Mouse (Mus musculus): ENCODE measurements around the gene Samd5.
A peak's percentile ranks its signal among the peaks of the same experiment; 100 is the strongest.

Samd5 gene

GRCm38 (mm10) chr10:9674561-9675521, at the start of gene Samd5:
Samd5 (minus strand) TSS chr10:9675208.
- ATAC-seq (ENCODE audit: low TSS enrichment): peak; percentile 80

- ATAC-seq (ENCODE audit: low TSS enrichment): no peak
Measured at GRCm38 (mm10) chr10:9722519-9723303, 47.7 kb upstream of the Samd5 start.

- no peak for ATAC-seq (ENCODE audit: low TSS enrichment)
Measured at GRCm38 (mm10) chr10:9720027-9720426, 45.0 kb upstream of the Samd5 start.

GRCm38 (mm10) chr10:9718086-9718485, 43.1 kb upstream of the Samd5 start:
- no peak for ATAC-seq (ENCODE audit: low TSS enrichment)

GRCm38 (mm10) chr10:9704956-9705355, 29.9 kb upstream of the Samd5 start:
- ATAC-seq (ENCODE audit: low TSS enrichment): no peak

- ATAC-seq (ENCODE audit: low TSS enrichment): no peak
Measured at GRCm38 (mm10) chr10:9699071-9699761, 24.2 kb upstream of the Samd5 start.

GRCm38 (mm10) chr10:9698141-9698540, 23.1 kb upstream of the Samd5 start:
- no peak for ATAC-seq (ENCODE audit: low TSS enrichment)

- no peak for ATAC-seq (ENCODE audit: low TSS enrichment)
Measured at GRCm38 (mm10) chr10:9696543-9697141, 21.6 kb upstream of the Samd5 start.

DNA sequence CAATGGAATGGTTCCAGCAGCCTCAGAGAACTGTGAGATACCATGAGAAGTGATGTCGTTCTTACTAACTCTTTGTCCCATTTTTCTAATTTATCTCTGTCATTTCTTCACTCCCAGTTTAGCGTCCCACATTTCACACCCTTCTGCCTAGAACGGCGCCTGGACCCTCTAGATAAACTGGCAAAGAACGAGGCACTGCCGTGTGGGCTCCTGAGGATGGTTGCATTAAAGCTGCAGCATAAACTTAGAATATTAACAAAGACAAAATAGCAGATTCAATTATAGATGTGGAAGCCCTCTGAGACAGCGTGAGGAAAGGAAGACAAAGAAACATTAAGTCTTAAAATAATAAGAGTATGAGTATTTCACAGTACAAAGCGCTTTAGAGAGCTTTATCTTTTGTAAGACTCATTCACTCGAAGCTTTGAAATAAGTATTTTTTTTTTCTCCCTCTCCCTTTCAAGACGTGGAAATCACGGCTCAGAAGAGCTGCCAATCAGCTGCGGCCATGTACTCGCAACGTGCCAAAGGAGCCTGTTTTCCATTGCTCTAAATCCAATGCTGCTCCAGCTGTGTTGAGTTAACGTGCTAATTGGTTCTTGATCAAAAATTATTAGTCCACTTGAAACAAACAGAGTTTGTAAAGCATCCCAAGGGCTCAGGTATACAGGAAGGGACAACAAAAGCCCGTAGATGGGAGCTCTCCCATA, 19.1 kb upstream of the Samd5 start:
- ATAC-seq (ENCODE audit: low TSS enrichment): no peak

- ATAC-seq (ENCODE audit: low TSS enrichment): no peak
Measured at GRCm38 (mm10) chr10:9680928-9681327, 5.9 kb upstream of the Samd5 start.

DNA sequence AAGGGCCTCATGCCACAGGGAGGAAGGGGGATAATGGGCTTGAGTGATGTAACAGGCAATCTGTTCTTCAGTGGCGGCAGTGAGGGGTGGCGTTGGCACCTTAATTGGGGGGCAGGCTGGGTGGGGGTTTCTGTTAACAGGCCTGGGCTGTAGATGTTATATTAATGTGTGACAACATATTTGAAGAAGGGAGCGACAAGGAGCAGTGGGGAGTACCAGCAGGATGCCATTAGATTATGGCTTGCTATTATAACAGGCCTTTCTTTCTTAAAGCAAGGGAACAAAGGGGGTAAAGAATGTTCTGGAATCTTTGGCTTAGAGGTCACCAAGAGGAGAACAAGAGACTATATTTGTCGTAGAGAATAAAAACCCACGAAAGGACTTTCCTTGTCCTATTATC, 4.9 kb upstream of the Samd5 start:
- no peak for ATAC-seq (ENCODE audit: low TSS enrichment)

DNA sequence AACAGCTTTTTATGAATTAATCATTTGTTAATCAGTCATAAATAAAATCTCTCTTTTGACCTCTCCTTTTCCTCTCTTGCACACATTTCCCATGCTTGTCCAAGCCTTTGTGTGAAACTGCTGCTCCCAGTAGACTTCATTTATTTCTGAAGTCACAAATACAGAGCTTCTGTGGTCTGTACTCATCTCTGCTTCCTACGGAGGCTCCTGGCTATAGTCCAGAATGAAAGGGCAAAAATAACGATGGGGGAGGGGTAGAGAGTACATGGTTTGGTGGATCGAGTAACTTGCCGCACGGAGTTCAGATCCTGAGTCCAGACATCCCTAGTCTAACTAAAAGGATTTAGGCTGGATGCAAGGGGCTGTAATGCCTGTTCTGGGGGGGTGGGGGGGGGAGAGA, 3.1 kb upstream of the Samd5 start:
- ATAC-seq (ENCODE audit: low TSS enrichment): no peak

- peak; percentile 67 for ATAC-seq (ENCODE audit: low TSS enrichment)
Measured at GRCm38 (mm10) chr10:9676886-9677285, 1.9 kb upstream of the Samd5 start.

- ATAC-seq (ENCODE audit: low TSS enrichment): no peak
Measured at GRCm38 (mm10) chr10:9676418-9676786, 1.4 kb upstream of the Samd5 start.

- ATAC-seq (ENCODE audit: low TSS enrichment): peak; percentile 47; the same call in 1 of the 2 replicates
Measured at GRCm38 (mm10) chr10:9675550-9676417, 776 bp upstream of the Samd5 start.

GRCm38 (mm10) chr10:9673276-9673675, 1.7 kb downstream of the Samd5 start:
- no peak for ATAC-seq (ENCODE audit: low TSS enrichment)

DNA sequence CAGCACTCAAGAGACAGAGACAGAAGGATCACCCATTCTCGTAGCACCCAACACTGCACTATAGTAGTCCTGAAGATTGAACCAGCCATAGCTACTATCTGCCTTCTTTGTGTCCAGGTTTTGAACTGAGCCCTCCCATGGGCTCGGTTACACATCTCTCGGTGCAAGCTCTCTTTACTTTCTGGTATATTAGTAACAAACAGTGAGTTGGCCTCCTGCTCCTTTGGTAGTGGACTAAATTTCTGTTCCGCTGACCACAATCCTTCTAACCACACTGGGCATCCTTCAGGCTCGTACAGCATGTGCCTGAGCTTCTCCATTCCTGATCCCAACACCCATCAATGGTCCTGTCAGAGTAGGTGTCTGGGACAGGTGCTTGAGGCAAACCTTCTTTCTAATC, 2.3 kb downstream of the Samd5 start:
- no peak for ATAC-seq (ENCODE audit: low TSS enrichment)

GRCm38 (mm10) chr10:9670351-9670750, 4.7 kb downstream of the Samd5 start:
- no peak for ATAC-seq (ENCODE audit: low TSS enrichment)

DNA sequence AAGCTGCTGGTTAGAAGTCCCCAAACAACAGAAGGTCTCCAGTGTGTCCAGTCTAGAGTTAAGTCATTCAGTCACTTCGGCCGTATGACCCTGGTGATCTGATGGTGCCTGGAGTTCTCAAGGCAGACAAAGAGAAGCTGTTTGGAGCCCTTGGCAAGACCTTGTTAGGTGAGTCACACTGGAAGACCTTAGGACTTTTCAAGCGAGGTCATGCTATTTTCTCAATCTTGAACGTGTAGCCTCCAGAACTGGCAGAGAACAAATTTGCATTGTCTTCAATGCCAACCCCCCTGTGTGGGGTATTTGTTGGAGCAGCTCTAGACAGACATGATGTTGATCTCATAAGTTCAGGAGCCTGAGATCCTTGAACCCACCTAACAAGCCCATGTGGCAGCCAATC, 6.2 kb downstream of the Samd5 start:
- no peak for ATAC-seq (ENCODE audit: low TSS enrichment)

DNA sequence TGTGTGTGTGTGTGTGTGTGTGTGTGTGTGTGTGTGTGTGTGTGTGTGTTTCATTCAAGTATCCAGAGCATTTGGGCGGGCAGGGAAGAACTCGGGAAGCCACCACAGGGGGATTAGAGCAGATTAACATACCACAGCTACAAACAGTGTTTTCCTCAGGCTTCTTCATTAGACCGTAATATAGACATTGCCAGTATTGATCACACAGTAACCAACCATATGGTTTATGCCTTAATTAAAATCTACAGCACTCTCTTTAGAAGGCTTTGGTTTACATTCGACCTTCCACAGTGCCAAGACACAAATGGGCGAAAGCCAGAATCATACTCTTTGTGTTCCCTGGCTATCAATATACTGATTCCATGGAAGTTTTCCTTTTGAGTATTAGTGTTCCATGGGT, 22.1 kb downstream of the Samd5 start:
- no peak for ATAC-seq (ENCODE audit: low TSS enrichment)

Measured in frontal cortex, adult (tissue).